Mouse (Mus musculus): ENCODE results near the gene Gmpr. TPM values are rescaled to one million over a fixed set of nuclear protein-coding genes. Genes with fewer than 3 reads are reported as not detected.

Gmpr gene
- polyA plus RNA-seq, 1 experiment = 9.3 TPM

GRCm38 (mm10) chr13:45514832-45515422 is 7.7 kb downstream of the Gmpr start:
- H3K4me1 ChIP-seq (ENCODE audit: control insufficient read depth, insufficient read depth, low read length) = peaks cover 15% of the 10 kb centered on the region

GRCm38 (mm10) chr13:45516501-45517393 is 9.5 kb downstream of the Gmpr start:
- H3K27ac ChIP-seq (ENCODE audit: insufficient read depth, low read length) = no peak overlapping the region
- no peak overlapping the region for H3K4me3 ChIP-seq (ENCODE audit: insufficient read depth, low read length)
- H3K4me1 ChIP-seq (ENCODE audit: control insufficient read depth, insufficient read depth, low read length) = peaks cover 15% of the 10 kb centered on the region
- TF ChIP-seq POLR2A (IDR thresholded peaks at IDR 0.05; ENCODE audit: low read depth, low read length) (no peak), CTCF (IDR thresholded peaks at IDR 0.05; ENCODE audit: borderline replicate concordance, insufficient read depth, low read length) (no peak)

More at GRCm38 (mm10) chr13:45514832-45515422, 7.7 kb downstream of the Gmpr start:
- H3K27ac ChIP-seq (ENCODE audit: insufficient read depth, low read length) = no peak overlapping the region
- no peak overlapping the region for H3K4me3 ChIP-seq (ENCODE audit: insufficient read depth, low read length)
- TF ChIP-seq POLR2A (IDR thresholded peaks at IDR 0.05; ENCODE audit: low read depth, low read length) = no peak
- TF ChIP-seq CTCF (IDR thresholded peaks at IDR 0.05; ENCODE audit: borderline replicate concordance, insufficient read depth, low read length) = no peak

GRCm38 (mm10) chr13:45524305-45524704 is 17.1 kb downstream of the Gmpr start:
- H3K27ac ChIP-seq (ENCODE audit: insufficient read depth, low read length) = no peak overlapping the region
- H3K4me3 ChIP-seq (ENCODE audit: insufficient read depth, low read length) = no peak overlapping the region
- no peaks in the 10 kb centered on the region for H3K4me1 ChIP-seq (ENCODE audit: control insufficient read depth, insufficient read depth, low read length)
- TF ChIP-seq CTCF (IDR thresholded peaks at IDR 0.05; ENCODE audit: borderline replicate concordance, insufficient read depth, low read length) (no peak), POLR2A (IDR thresholded peaks at IDR 0.05; ENCODE audit: low read depth, low read length) (no peak)

DNA sequence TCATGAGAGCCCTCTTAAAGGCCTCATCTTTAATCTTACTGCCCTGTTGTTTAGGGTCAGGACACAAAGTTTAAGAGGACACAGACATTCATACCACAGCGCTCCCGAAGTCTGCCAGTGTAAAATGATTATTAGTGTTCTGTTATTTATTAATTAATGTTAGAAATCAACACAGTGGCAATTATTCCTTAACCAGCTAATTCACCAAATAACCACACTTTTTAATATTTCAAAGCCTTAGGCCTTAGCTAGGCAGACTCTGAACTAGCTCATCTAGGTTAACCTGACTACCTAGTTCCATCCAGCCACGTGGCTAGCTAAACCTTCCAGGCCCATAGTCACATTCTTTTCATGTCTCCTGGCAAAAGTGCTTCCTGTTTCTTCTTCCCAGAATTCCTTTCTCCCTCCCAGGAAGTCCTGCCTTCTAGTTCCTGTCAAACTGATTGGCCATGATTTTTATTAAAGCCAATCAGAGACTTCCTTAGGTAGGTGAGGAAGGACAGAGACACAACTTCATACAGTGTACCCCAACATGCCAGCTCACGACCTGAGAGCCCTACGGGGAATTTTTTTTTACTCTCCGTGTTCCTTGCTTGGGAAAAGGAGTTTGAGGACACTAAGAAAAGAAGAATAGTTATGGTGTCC is 17.7 kb downstream of the Gmpr start:
- Histone ChIP-seq H3K4me3 (ENCODE audit: insufficient read depth, low read length) (no peak overlapping the region), H3K27ac (ENCODE audit: insufficient read depth, low read length) (no peak overlapping the region), H3K4me1 (ENCODE audit: control insufficient read depth, insufficient read depth, low read length) (no peaks in the 10 kb centered on the region)
- TF ChIP-seq POLR2A (IDR thresholded peaks at IDR 0.05; ENCODE audit: low read depth, low read length) = no peak
- no peak for TF ChIP-seq CTCF (IDR thresholded peaks at IDR 0.05; ENCODE audit: borderline replicate concordance, insufficient read depth, low read length)

DNA sequence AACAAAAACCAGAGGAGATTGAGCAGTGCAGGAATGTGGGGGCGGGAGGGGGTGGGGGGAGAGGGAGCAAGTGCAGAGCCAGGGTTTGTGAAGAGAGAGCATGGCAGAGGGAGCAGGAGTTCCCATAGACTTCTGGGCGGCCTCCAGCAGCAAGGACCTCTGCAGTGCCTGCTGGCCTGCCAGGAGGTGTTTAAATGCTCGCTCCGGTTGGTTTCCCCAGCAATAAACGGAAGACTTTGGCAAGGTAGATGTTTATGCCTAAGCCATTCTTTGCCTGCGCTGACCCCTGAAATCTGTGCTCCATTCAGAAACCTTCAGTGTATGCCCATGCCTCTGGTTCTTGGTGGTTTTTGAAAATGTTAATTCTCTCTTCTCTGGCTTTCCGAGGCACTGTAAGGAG is 19.0 kb downstream of the Gmpr start:
- TF ChIP-seq POLR2A (IDR thresholded peaks at IDR 0.05; ENCODE audit: low read depth, low read length) = no peak
- no peak for TF ChIP-seq CTCF (IDR thresholded peaks at IDR 0.05; ENCODE audit: borderline replicate concordance, insufficient read depth, low read length)
- H3K4me3 ChIP-seq (ENCODE audit: insufficient read depth, low read length) = no peak overlapping the region
- no peak overlapping the region for H3K27ac ChIP-seq (ENCODE audit: insufficient read depth, low read length)
- H3K4me1 ChIP-seq (ENCODE audit: control insufficient read depth, insufficient read depth, low read length) = peaks cover 6% of the 10 kb centered on the region; the same call in 1 of the 2 replicates

DNA sequence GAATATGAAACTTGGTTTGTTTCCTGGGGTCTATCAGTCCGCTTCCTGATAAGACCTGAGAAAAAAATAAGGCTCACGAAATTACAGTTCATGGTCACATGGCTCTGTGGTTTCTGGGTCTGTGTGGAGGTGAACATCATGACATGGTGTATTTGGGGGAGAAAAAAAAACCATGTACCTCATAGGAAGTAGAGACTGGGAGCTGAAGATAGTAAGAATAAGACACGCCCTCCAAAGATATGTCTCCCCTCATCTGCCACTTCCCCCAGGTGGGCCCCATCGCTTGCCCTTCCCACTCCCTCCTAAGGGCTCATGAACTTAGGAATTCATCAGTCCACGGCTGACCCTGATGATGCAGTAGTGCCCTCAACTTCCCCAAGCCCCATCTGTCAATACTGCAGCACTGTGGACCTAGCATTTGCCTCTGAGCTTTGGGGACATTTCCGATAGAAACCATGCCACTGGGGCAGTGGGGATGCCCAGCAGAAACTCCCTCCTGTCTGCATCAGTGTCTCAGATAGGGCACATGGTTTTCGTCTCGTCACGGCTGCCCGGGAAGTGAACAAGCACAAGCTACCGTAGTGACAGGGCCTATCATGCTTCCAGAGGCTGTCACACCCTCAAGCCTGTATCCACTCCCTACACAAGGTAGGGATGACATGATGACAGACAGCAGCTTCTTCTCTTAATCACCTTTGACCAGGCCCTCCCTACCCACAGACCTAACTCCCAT is 20.2 kb downstream of the Gmpr start:
- H3K27ac ChIP-seq (ENCODE audit: insufficient read depth, low read length) = no peak overlapping the region

GRCm38 (mm10) chr13:45528787-45529186 is 21.5 kb downstream of the Gmpr start:
- H3K4me3 ChIP-seq (ENCODE audit: insufficient read depth, low read length) = no peak overlapping the region
- H3K27ac ChIP-seq (ENCODE audit: insufficient read depth, low read length) = no peak overlapping the region
- TF ChIP-seq CTCF (IDR thresholded peaks at IDR 0.05; ENCODE audit: borderline replicate concordance, insufficient read depth, low read length) = no peak
- TF ChIP-seq POLR2A (IDR thresholded peaks at IDR 0.05; ENCODE audit: low read depth, low read length) = no peak
- peaks cover 9% of the 10 kb centered on the region for H3K4me1 ChIP-seq (ENCODE audit: control insufficient read depth, insufficient read depth, low read length)

More for the DNA sequence above, 20.2 kb downstream of the Gmpr start:
- peaks cover 9% of the 10 kb centered on the region for H3K4me1 ChIP-seq (ENCODE audit: control insufficient read depth, insufficient read depth, low read length)
- no peak overlapping the region for H3K4me3 ChIP-seq (ENCODE audit: insufficient read depth, low read length)
- TF ChIP-seq POLR2A (IDR thresholded peaks at IDR 0.05; ENCODE audit: low read depth, low read length) = no peak
- no peak for TF ChIP-seq CTCF (IDR thresholded peaks at IDR 0.05; ENCODE audit: borderline replicate concordance, insufficient read depth, low read length)

- peak overlapping the region; percentile 68 for H3K27ac ChIP-seq (ENCODE audit: insufficient read depth, low read length)
- H3K4me3 ChIP-seq (ENCODE audit: insufficient read depth, low read length) = no peak overlapping the region
- no peak for TF ChIP-seq POLR2A (IDR thresholded peaks at IDR 0.05; ENCODE audit: low read depth, low read length)
- TF ChIP-seq CTCF (IDR thresholded peaks at IDR 0.05; ENCODE audit: borderline replicate concordance, insufficient read depth, low read length) = no peak
- peaks cover 13% of the 10 kb centered on the region for H3K4me1 ChIP-seq (ENCODE audit: control insufficient read depth, insufficient read depth, low read length)
These were observed 23.5 kb downstream of the Gmpr start for GRCm38 (mm10) chr13:45530754-45531153.

DNA sequence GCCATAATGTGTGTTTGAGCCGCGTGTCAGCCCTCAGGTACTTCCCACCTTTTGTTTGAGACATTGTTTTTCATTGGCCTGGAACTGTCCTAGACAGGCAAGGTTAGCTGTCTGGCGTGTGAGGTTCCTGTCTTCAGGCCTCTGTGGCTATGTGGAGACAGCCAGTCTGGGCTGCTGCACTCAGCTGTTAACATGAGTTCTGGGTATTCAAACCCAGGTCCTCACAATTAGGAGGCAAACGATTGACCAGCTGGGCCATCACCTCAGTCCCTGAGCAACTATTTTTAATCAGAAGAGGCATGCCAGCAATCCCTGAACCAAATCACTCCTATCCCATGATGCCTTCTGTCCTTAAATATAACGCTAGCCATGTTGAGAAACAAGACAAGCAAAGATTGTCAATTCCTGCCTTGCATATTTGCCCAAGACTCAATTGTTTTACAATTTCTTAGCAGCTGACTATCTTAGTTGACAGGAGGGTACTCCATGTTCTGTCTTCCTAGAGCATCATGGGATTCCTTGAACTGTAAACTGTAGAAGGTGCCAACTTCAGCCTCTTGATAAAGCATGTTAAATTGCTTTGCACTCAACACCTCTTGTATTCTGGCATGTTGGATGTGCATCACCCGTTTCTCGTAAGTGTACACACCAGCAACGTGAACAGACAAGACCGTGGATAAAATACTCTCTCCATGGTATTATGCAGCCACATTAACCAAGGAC is 28.6 kb downstream of the Gmpr start:
- Histone ChIP-seq H3K27ac (ENCODE audit: insufficient read depth, low read length) (no peak overlapping the region), H3K4me1 (ENCODE audit: control insufficient read depth, insufficient read depth, low read length) (peaks cover 11% of the 10 kb centered on the region), H3K4me3 (ENCODE audit: insufficient read depth, low read length) (no peak overlapping the region)
- TF ChIP-seq CTCF (IDR thresholded peaks at IDR 0.05; ENCODE audit: borderline replicate concordance, insufficient read depth, low read length) (no peak), POLR2A (IDR thresholded peaks at IDR 0.05; ENCODE audit: low read depth, low read length) (no peak)
